Mouse (Mus musculus) cerebellum, adult 2 months (tissue): Measurements from ENCODE around the gene Ccdc36.

ENCODE experiments used
- CTCF ChIP-seq: fragments of 200-500 bp; IDR thresholded peaks from 2 replicates; pipeline ENCODE4 v1.5.1; 2011; ENCODE audit warnings: low read depth, mild to moderate bottlenecking, control low read depth, low read length, moderate library complexity, borderline replicate concordance; ENCODE audit not compliant: insufficient read depth
- POLR2A ChIP-seq: fragments of 200-500 bp; IDR thresholded peaks from 2 replicates; pipeline ENCODE4 v1.6.1; 2011; ENCODE audit warnings: low read length, control low read depth, borderline replicate concordance; ENCODE audit not compliant: insufficient read depth

DNA sequence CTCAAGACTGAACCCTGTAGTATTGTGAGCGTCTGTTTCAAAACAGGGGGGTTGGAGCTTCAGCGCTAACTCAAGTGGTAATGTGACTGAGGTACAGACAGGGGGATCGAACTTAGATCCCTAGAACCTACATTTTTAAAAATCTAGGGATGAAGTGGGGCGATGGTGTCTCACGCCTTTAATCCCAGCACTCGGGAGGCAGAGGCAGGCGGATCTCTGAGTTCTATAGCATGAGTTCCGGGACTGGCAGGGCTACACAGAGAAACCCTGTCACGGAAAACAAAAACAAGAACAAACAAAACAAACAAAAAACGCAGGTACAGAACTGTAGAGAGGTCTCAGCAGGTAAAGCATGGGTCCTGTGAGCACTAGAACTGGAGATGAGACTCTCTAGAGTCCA is 28.7 kb upstream of the Ccdc36 start:
- TF ChIP-seq CTCF (no peak), POLR2A (no peak)
